Mouse (Mus musculus) layer of hippocampus, adult 11-12 months (tissue): ENCODE data around the gene Gm20388.

Source experiments
- DNase-seq: peaks from one replicate; pipeline ENCODE4 v3.0.0; 2022; ENCODE audit warnings: low spot score

Gene Gm20388

DNA sequence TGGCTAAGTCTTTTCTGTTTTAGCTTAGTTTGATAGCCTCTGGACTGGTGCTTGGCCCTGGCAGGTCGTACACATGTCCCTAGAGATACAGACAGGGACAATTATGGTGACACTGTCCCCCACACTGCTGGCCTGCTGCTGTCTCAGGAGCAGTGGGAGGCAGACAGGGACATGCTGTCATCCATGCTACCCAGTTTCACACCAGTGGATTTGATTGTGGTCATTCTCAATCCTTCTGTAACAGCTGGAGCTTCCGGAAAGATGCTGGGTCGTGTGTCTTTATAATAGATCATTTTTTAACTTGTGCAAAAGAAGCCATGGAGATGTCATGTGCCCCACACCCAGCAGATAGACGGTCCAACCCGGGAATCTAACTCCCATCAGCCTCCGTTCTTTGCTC is 2334.5 kb downstream of the Gm20388 start:
- DNase-seq = no peak

DNA sequence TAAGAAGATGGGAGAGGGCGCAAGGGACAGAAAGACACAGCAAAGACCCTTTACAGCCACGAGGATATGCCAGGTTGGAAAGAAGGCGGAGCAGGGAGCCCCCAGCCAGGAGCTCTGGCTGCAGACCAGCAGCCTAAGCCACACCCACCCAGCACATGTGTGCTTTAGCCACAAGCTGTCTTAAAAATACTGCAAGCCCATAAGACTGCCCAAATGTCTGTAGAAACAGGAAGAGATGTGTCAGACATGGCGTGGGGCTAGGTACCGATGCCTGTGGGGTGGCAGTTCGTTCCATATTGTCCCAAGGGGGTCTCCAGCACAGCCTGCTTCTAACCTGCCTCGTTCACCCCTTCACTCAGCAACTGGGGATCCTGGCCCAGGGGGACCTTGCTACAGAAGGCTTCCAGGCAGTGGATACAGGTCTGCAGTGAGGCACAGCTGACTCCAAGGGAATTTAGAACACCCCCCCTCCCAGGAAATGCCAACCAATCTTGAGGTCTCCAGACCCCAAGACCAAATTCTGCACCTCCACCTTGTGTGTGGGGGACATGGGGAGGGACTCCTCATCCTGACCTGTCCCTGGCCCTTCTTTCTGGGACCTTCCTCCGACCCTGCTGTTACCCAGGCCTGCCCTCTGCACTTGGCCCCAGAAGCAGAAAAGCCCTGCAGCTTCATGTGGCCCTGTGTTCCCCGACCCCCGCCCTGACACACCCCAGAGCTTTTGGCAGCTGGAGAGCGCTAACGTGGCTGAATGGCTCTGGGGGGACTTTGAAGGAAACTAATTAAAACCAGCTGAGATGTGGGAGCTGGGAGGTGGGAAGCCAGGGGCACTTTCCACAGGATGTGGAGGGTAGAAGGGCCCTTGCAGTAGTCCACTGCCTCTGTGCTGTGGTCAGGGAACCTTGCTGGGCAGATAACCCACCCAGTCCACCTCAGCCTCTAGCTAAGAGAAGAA is 2335.9 kb downstream of the Gm20388 start:
- DNase-seq = no peak

DNA sequence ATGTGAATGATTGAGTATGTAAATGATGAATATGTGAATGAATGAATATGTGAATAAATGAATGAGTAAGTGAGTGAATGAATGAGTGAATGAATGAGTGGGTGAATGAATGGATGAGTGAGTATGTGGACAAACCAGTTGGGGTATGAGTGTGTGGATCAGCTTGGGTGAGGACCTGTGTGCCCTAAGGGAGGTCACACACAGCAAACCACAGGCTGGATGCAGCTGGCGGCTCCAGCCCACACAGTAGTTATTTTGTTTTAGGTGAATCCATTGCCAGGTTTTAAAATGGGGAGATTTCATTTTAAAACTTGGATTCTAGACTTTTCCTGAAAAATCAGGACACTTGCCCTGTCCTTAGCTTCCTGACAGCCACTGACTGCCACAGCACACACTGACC is 2341.1 kb downstream of the Gm20388 start:
- no peak for DNase-seq

DNA sequence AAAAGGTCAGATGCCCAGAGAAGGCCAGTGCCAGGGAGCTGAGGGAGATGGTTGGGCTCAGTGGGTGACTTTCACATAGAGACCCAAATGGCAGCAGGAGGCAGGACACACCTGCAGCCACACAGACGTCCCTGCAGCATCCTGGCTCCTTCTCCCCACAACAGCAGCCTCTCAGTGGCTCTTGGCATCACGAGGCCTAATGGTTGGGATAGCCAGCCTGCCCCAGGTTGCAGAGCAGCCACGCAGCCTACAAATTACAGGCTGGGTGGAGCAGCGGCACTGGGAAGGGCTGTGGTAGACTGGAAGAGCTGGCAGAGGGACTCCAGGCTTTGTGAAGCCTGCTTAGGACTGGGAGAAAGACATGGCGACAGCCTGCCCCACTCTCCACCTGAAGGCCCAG is 2341.7 kb downstream of the Gm20388 start:
- DNase-seq = no peak

DNA sequence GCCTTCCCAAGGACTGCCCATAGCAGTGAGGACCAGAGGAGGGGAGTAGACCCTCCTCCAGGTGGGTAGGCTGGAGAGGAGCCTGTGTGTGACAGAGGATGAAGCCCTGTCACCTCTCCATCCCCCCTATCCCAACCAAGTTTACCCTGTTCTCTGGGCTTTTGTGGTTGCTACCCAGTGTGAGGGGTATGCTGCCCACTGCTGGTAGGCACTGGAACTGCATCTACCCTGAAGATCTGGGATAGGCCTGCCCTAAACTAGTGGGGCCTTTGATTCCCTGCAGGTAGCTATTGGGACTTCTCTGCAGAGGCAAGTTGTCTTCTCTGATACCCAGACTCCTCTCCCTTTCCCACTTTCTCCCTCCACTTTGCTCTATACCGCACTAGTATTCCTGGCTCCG is 2348.7 kb downstream of the Gm20388 start:
- DNase-seq = peak; percentile 79

DNA sequence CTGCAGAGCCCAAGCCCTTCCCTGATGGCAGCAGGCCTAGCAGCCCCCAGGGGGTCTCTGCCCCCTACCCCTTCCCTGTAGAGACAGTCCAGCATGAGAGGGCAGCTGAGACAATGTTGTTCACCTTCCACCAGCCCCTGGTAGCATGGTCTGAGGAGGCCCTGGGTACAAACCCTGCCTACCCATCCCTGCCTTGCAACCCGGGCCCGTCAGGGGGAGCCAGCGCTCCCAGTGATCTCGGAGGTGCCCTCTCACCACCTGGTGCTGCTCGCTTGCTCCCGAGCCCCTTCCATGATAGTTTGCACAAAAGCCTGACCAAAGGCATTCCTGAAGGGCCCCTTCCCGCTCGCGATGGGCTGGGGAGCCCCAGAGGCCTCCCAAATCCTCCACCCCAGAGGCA is 2350.1 kb downstream of the Gm20388 start:
- DNase-seq = no peak

DNA sequence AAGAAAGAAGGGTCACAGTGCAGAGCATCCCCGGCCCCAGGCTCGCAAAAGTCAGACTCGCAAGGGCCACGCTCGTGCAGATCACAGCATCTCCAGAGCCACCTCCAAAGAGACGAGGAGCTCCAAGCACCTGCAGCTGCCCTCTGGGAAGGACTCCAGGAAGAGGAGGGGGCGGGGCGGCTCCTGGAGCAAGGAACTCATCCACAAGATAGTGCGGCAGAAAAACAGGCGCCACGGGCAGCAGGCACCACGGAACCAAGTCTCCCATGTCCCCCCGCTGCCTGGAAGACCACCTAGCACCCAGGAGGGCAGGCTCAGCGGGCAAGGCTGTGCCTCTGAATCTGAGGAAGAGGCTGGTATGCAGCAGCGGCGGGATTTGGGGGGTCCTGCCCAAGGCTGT is 2352.2 kb downstream of the Gm20388 start:
- no peak for DNase-seq

DNA sequence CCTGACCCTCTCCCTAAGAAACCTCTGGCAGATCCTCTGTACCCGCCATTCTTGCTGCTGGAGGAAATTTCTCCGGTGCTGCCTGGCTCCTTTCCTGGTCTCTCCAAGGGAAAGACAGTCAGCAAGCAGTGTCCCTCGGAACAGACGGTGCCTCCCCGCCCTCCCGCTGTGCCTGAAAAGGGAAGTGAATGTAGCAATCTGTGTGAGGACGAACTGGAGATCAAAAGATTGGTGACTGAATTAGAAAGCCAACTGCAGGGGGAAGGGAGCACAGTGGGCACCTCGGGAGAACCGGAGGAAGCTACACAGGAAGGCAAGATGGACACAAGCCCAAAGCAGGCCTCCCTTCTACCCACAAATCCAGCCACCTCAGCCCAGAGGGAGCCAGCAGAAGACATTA is 2353.6 kb downstream of the Gm20388 start:
- DNase-seq = peak; percentile 63

DNA sequence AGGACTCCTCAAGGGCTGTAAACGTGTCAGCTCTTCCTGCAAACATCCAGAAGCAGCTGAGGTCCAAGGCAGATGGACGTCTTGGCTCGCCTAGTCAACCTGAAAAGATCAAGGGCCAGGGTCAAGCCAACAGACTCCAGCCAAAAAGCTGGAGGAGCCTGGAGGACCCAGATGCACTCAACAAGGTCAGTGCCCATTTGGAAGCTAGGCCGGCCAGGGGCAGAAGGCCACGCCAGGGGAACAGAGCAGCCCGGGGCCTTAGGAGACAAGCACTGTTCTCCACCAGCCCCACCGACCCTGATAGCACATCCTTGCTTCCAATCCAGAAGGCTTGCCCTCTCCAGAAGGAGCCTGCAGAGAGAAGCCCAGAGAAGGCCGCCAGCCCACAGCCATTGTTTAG is 2354.9 kb downstream of the Gm20388 start:
- DNase-seq = no peak

DNA sequence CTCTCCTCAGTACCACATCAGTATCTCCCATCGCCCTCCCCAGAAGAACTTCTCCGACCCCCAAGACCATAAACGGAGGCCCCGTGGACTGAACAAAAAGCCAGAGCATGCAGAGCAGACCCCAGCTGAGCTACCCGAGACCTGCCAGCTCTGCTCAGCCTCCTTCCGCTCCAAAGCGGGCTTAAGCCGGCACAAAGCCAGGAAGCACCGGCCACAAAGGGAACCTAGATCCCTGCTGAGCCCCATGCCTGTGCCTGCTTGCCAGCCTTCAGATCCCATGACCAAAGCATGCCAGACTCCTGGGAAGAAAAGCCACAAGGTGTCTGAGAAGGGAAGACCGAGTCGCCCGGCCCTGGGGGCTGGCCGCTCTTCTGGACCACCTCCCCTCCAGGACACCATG is 2356.2 kb downstream of the Gm20388 start:
- DNase-seq = no peak

DNA sequence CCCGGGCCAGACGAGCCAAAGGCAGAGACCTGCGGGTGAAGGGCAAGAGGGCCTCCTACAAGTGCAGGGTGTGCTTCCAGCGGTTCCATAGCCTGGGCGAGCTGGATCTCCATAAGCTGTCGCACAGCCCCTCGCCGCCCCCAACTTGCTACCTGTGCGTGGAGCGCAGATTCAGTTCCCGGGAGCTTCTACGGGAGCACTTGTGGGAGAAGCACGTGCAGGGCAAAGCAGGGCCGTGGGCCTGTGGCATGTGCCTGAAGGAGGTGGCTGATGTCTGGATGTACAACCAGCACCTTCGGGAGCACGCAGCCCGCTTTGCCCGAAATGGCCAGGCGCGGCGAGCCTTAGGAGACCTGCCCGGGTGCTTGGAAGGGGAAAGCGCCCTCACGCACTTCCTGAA is 2358.2 kb downstream of the Gm20388 start:
- DNase-seq = no peak

DNA sequence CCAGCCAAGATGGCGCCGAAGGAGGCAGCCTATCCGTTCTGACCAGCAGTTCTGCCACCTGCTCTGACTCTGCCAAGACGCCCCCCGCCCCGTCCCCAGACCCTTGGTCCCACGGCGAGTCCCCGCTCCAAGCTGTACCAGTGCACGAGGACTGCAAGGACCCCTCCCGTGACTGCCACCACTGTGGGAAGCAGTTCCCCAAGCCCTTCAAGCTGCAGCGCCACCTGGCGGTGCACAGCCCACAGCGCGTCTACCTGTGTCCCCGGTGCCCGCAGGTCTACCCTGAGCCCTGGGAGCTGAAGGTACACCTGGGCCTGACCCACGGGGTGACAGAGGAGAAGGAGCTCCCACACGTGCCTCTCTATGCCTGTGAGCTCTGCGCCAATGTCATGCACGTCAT is 2358.8 kb downstream of the Gm20388 start:
- DNase-seq = peak; percentile 82

DNA sequence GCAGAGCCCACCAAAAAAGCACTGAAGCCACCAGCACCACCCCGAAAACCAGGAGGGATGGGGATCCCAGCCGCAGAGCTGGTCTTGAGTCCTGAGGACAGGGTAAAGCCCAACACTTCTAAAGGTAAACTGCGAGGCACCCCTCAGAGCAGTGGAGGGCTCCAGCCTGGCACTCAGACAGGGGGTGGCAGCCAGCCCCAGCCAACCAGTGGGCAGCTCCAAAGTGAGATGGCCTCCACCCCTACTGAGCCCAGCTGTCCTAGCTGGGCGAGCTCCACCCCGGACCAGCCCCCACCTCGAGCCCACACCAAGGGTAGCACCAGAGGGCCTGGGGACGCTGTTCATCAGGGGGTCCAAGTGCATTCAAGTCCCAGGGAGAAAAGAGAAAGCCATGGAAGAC is 2359.9 kb downstream of the Gm20388 start:
- DNase-seq = no peak

DNA sequence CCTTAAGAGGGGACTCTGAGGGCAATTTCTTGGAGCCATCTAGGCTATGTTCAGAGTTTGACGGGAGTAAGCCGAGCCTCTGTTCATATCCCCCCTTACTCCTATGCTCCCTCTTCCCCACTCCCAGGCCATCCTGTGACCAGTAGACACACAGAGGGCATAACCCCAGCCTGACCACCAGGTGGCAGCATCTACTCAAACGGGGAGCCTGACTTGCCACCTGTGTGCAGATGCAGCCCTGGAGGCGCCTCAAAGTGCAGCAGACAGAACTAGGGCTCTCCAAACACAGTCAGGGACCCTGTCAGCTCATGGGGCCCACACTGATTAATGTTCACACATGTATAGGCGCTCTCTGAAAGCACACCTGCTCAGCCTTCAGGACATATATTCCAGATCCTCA is 2362.5 kb downstream of the Gm20388 start:
- peak; percentile 63 for DNase-seq

DNA sequence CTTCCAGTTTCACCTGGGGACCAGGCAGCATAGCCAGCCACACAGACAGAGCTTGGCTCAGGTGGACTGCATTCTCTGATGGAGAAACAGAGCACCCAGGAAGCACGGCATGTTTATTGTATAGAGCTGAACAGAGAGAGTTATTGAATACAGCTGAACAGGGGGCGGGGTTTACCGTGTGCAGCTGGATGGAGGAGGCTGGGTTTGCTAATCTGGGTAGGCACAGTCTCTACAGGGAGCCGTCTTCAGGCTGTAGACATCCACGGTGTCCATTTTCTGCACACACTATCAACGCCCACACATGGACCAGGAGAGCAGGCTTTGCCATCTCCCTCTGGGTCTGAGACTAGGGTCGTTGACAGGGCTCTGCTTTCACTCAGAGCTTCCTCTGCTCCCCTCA is 2363.2 kb downstream of the Gm20388 start:
- DNase-seq = no peak

DNA sequence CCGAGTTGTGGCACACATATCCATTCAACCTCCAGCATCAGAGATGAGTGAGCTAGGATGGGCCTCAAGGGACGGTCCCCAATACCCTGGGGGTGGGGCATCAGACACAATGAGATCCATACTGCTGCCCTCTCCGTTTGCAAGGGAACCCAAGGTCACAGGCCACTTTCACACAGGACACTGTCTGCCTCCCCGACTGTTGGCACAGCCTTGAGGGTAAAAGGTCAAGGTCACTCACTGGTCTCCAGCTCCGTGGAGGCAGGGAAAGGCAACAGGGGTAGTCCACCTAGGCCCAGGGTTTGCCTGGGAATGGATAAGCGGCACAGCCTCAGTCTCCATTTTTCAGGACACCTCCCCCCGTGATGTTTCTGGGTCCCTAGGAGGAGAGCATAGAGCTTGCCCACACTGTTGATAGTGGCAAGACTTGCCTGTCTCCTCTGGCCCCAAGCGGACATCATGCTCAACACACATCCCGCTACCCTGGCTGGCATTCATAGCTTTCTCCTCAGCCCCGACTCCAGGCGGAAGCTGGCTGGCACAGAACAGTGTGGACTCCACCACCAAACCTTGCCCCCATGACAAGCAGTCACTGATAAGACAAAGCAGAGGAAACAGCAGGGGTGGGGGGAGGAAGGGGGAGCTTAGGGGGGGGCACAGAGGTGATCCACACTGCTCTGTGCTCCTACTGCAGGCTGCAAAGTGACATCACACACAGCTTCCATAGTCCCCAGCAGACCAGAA is 2364.2 kb downstream of the Gm20388 start:
- no peak for DNase-seq

DNA sequence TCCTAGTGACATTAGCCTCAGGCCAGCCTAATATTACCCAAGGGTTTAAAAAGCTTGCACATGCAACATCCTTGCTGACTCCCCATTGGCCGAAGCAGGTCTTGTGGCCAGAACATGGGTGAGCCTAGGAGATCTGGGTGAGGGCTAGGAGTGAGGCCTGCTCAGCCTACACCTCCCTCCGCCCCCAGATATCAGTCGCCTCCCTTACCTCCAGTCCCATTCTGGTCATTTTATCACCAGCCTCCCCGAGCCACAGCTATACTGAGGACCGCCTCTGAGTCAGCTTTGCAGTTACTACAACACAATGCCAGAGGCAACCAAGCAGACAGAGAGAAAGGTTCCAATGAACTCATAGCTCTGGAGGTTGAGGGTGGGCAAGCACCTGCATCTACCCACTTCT is 2365.7 kb downstream of the Gm20388 start:
- no peak for DNase-seq

DNA sequence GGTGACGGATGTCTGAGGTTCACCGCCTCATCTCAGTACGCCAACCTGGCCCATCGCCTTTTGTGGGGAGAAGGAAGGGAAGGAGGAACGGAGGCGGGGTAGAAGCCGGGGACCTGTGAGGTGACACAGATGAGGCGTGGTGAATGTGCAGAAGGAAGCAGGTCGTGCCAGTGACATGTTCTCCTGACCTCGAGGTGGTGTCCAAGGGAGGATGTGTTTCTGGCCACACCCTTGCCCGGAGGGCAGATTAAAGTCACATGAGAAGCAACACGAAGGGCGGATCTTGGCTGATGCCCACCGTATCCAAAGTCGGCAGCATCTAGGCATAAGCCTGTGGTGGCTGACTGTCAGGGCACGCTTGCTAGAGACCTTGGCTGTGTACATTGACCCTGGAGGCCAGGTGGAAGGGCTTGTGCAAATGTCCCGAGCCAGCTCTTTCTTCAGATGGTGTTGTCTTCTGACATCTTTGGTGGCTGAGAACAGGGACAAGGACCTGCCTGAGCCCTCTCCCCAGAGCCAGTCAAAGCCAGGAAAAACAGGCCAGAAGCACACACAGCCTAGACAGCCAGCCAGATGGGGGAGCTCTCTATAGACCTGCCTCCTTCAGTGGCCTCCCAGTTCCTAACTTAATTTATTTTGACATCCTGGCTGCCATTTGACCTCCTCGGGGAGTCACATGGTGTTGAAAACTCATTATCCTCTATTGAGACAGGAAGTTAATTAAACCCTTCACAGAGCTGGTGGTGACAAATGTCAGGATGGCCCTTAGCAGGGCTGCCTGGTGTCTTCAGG is 2366.8 kb downstream of the Gm20388 start:
- no peak for DNase-seq

DNA sequence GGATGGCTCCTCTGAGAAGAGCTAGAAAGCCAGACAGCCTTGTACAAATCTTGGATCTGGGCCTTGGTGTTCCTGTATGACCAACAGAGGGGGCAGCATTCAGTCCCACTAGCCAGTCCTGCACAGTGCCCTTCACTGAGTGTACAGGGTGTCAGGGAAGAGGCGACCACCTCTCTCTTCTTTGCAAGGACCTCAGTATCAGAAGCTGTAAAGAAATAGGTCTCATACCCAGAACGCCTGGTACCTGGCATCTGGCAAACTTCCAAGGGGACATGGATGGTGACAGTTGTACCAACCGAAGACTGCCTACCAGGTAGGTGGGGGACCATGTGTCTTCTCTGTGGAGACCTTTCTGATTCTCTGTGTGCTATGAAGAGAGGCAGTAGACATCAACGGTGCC is 2369.5 kb downstream of the Gm20388 start:
- peak; percentile 37 for DNase-seq

DNA sequence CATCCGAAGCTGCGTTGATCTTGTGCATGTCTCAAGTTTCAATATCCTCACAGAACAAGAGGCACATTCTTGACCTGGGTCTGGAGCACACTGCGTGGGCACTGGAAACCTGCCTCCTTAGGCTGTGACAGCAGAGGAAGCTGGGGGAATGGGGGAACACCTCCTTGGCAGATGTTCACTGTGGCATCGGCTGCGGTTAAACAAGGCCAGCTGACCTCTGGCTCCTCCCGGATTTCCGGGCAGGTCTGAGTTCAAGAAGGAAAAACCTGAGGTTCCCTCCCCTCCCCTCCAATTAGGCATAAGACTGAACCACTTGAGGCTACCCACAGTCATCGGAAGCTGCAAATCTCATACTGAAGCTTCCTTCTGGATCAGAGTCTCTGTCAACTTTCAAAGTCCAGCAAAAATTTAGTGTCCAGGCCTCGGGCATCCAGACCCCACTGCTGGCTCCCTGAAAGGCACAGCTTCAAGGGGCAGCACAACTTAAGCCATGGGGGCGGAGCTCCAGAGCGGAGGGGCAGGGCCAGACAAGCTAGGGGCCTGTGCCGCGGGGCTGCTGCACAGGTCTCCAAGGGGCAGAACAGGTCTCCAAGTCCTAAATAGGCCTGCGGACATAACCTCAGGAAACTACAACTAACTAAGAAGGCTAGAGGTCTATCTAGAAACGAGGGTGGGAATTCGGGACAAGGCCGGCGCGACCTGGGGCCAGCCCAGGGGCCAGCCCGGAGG is 2370.1 kb downstream of the Gm20388 start:
- DNase-seq = no peak

DNA sequence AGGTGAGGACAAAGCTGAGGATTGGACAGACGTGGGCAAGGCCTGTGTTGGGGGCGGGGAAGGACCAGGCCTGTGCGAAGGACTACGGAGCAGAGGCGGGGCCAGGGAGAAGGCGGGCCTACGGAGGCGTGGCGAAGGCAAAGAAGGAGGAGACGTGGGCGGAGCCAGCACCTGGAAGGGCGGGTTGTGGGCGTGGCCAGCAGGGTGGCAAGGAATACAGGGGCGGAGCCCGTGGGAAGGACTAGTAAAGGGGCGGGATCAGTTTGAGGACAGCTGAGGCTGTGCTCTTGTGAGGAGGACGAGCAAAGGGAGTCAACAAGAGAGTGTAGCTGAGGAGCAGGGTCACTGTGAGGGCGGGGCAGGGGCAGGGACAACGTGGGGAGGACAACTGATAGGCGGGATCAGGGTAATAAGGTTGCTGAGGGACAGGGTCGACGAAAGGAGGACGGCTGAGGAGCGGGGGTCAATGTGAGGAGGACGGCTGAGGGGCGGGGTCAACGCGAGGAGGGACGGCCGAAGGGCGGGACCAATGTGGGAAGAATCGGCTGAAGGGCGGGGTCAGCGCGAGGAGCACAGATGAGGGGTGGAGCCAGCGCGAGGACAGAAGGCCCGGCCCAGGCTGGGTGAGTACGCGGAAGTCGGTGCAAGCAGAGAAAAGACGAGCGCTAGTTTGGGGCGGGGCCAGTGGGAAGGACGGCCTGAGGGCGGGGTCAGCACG is 2370.8 kb downstream of the Gm20388 start:
- DNase-seq = peak; percentile 99
